Mouse (Mus musculus): ENCODE measurements around the gene 4930469K13Rik. TPM values are rescaled to one million over a fixed set of nuclear protein-coding genes. Genes with fewer than 3 reads are reported as not detected.
A peak's percentile ranks its signal among the peaks of the same experiment; 100 is the strongest.

Gene 4930469K13Rik
- total and polyA plus RNA-seq, 2 experiments from 2014 or later: 0.66 TPM; not detected in 1

GRCm38 (mm10) chr11:33993496-33993895 lies 104.9 kb downstream of the 4930469K13Rik start:
- H3K27me3 ChIP-seq (ENCODE audit: insufficient read depth, low read length): no peaks in the 10 kb centered on the region
- no peak overlapping the region for H3K27ac ChIP-seq (ENCODE audit: low read depth, low read length)
- 50% methylated on average over 5 of the region's 5 CpGs for WGBS
- ATAC-seq (ENCODE audit: low FRiP score) (no peak), DNase-seq (ENCODE audit: low spot score) (no peak)
- no peak overlapping the region for H3K4me3 ChIP-seq (ENCODE audit: low read depth, low read length)
- H3K9me3 ChIP-seq (ENCODE audit: low read length): no peaks in the 10 kb centered on the region
- no peak overlapping the region for H3K9ac ChIP-seq (replicated peaks; ENCODE audit: low read length, poor library complexity, severe bottlenecking)
- no peak overlapping the region for H3K4me2 ChIP-seq (ENCODE audit: low read depth, low read length, poor library complexity, severe bottlenecking)
- peaks cover 10% of the 10 kb centered on the region; the same call in 1 of the 2 replicates for H3K4me1 ChIP-seq (ENCODE audit: insufficient read depth, low read length)
- H3K36me3 ChIP-seq (ENCODE audit: insufficient read depth, low read length): no peaks in the 10 kb centered on the region
- TF ChIP-seq CTCF (IDR thresholded peaks at IDR 0.05): peak; percentile 49

- Histone ChIP-seq H3K36me3 (ENCODE audit: insufficient read depth, low read length) (no peaks in the 10 kb centered on the region), H3K27me3 (ENCODE audit: insufficient read depth, low read length) (no peaks in the 10 kb centered on the region), H3K27ac (ENCODE audit: low read depth, low read length) (no peak within 1 kb of the TSS), H3K4me1 (ENCODE audit: insufficient read depth, low read length) (peaks cover 10% of the 10 kb centered on the region; the same call in 1 of the 2 replicates), H3K4me3 (ENCODE audit: low read depth, low read length) (no peak within 1 kb of the TSS), H3K9ac (replicated peaks; ENCODE audit: low read length, poor library complexity, severe bottlenecking) (no peak within 1 kb of the TSS), H3K9me3 (ENCODE audit: low read length) (no peaks in the 10 kb centered on the region), H3K4me2 (ENCODE audit: low read depth, low read length, poor library complexity, severe bottlenecking) (peak within 1 kb of the TSS; percentile 40)
- ATAC-seq (ENCODE audit: low FRiP score): peak; percentile 52; the same call in 1 of the 2 replicates
- 22% methylated on average over 12 of the region's 12 CpGs for WGBS
- peak; percentile 65 for DNase-seq (ENCODE audit: low spot score)
- TF ChIP-seq CTCF (IDR thresholded peaks at IDR 0.05): no peak
These were observed 105.4 kb downstream of the 4930469K13Rik start, which contains the start of gene Kcnip1 for GRCm38 (mm10) chr11:33992938-33993337. TSS of gene Kcnip1 (minus strand) at chr11:33993152.

GRCm38 (mm10) chr11:33990002-33990401 lies 108.4 kb downstream of the 4930469K13Rik start:
- H3K27ac ChIP-seq (ENCODE audit: low read depth, low read length): no peak overlapping the region
- no peak for TF ChIP-seq CTCF (IDR thresholded peaks at IDR 0.05)
- H3K36me3 ChIP-seq (ENCODE audit: insufficient read depth, low read length): no peaks in the 10 kb centered on the region
- ATAC-seq (ENCODE audit: low FRiP score) (no peak), DNase-seq (ENCODE audit: low spot score) (no peak)
- WGBS: 89% methylated on average over 5 of the region's 5 CpGs
- no peak overlapping the region for H3K9ac ChIP-seq (replicated peaks; ENCODE audit: low read length, poor library complexity, severe bottlenecking)
- H3K27me3 ChIP-seq (ENCODE audit: insufficient read depth, low read length): no peaks in the 10 kb centered on the region
- H3K4me1 ChIP-seq (ENCODE audit: insufficient read depth, low read length): peaks cover 10% of the 10 kb centered on the region; the same call in 1 of the 2 replicates
- no peak overlapping the region for H3K4me3 ChIP-seq (ENCODE audit: low read depth, low read length)
- no peak overlapping the region for H3K4me2 ChIP-seq (ENCODE audit: low read depth, low read length, poor library complexity, severe bottlenecking)
- H3K9me3 ChIP-seq (ENCODE audit: low read length): no peaks in the 10 kb centered on the region

GRCm38 (mm10) chr11:33986525-33986924 lies 111.8 kb downstream of the 4930469K13Rik start:
- WGBS: 83% methylated on average over 2 of the region's 2 CpGs
- no peak overlapping the region for H3K4me3 ChIP-seq (ENCODE audit: low read depth, low read length)
- no peaks in the 10 kb centered on the region for H3K9me3 ChIP-seq (ENCODE audit: low read length)
- TF ChIP-seq CTCF (IDR thresholded peaks at IDR 0.05): no peak
- H3K9ac ChIP-seq (replicated peaks; ENCODE audit: low read length, poor library complexity, severe bottlenecking): no peak overlapping the region
- H3K4me1 ChIP-seq (ENCODE audit: insufficient read depth, low read length): no peaks in the 10 kb centered on the region
- H3K4me2 ChIP-seq (ENCODE audit: low read depth, low read length, poor library complexity, severe bottlenecking): no peak overlapping the region
- H3K27ac ChIP-seq (ENCODE audit: low read depth, low read length): no peak overlapping the region
- H3K36me3 ChIP-seq (ENCODE audit: insufficient read depth, low read length): no peaks in the 10 kb centered on the region
- ATAC-seq (ENCODE audit: low FRiP score) (no peak), DNase-seq (ENCODE audit: low spot score) (no peak)
- H3K27me3 ChIP-seq (ENCODE audit: insufficient read depth, low read length): no peaks in the 10 kb centered on the region

GRCm38 (mm10) chr11:33980146-33980545 lies 118.2 kb downstream of the 4930469K13Rik start:
- Histone ChIP-seq H3K9ac (replicated peaks; ENCODE audit: low read length, poor library complexity, severe bottlenecking) (no peak overlapping the region), H3K9me3 (ENCODE audit: low read length) (no peaks in the 10 kb centered on the region), H3K4me3 (ENCODE audit: low read depth, low read length) (no peak overlapping the region), H3K4me2 (ENCODE audit: low read depth, low read length, poor library complexity, severe bottlenecking) (no peak overlapping the region), H3K27me3 (ENCODE audit: insufficient read depth, low read length) (no peaks in the 10 kb centered on the region), H3K4me1 (ENCODE audit: insufficient read depth, low read length) (no peaks in the 10 kb centered on the region), H3K27ac (ENCODE audit: low read depth, low read length) (no peak overlapping the region), H3K36me3 (ENCODE audit: insufficient read depth, low read length) (no peaks in the 10 kb centered on the region)
- ATAC-seq (ENCODE audit: low FRiP score): no peak
- 86% methylated on average over 4 of the region's 4 CpGs for WGBS
- no peak for TF ChIP-seq CTCF (IDR thresholded peaks at IDR 0.05)
- DNase-seq (ENCODE audit: low spot score): no peak

- no peaks in the 10 kb centered on the region for H3K4me1 ChIP-seq (ENCODE audit: insufficient read depth, low read length)
- H3K9me3 ChIP-seq (ENCODE audit: low read length): no peaks in the 10 kb centered on the region
- no peak overlapping the region for H3K4me3 ChIP-seq (ENCODE audit: low read depth, low read length)
- H3K27ac ChIP-seq (ENCODE audit: low read depth, low read length): no peak overlapping the region
- H3K4me2 ChIP-seq (ENCODE audit: low read depth, low read length, poor library complexity, severe bottlenecking): no peak overlapping the region
- no peak for TF ChIP-seq CTCF (IDR thresholded peaks at IDR 0.05)
- H3K36me3 ChIP-seq (ENCODE audit: insufficient read depth, low read length): no peaks in the 10 kb centered on the region
- ATAC-seq (ENCODE audit: low FRiP score) (no peak), DNase-seq (ENCODE audit: low spot score) (no peak)
- no peaks in the 10 kb centered on the region for H3K27me3 ChIP-seq (ENCODE audit: insufficient read depth, low read length)
- WGBS: 86% methylated on average over 2 of the region's 2 CpGs
- H3K9ac ChIP-seq (replicated peaks; ENCODE audit: low read length, poor library complexity, severe bottlenecking): no peak overlapping the region
These were observed 123.2 kb downstream of the 4930469K13Rik start for GRCm38 (mm10) chr11:33975121-33975520.
